Mouse (Mus musculus): ENCODE data around the gene Snrpb. TPM values are rescaled to one million over a fixed set of nuclear protein-coding genes. Genes with fewer than 3 reads are reported as not detected.

Gene Snrpb
- polyA plus RNA-seq, 1 experiment from 2014 or later = 876 TPM

GRCm38 (mm10) chr2:130166311-130167214 lies 12.6 kb downstream of the Snrpb start:
- no peaks in the 10 kb centered on the region for H3K4me1 ChIP-seq (replicated peaks)
- no peaks in the 10 kb centered on the region for H3K27me3 ChIP-seq (ENCODE audit: insufficient read depth, poor library complexity, severe bottlenecking)
- H3K36me3 ChIP-seq = peaks cover 67% of the 10 kb centered on the region
- H3K9me3 ChIP-seq = no peaks in the 10 kb centered on the region
- no peak overlapping the region for H3K4me3 ChIP-seq
- DNase-seq (ENCODE audit: low spot score) = peak; percentile 18
- 70% methylated on average over 9 of the region's 9 CpGs for WGBS
- no peak overlapping the region for H3K27ac ChIP-seq

- Histone ChIP-seq H3K36me3 (peaks cover 34% of the 10 kb centered on the region), H3K4me1 (replicated peaks) (peaks cover 16% of the 10 kb centered on the region), H3K27me3 (ENCODE audit: insufficient read depth, poor library complexity, severe bottlenecking) (no peaks in the 10 kb centered on the region), H3K27ac (no peak overlapping the region), H3K4me3 (no peak overlapping the region), H3K9me3 (no peaks in the 10 kb centered on the region)
- DNase-seq (ENCODE audit: low spot score) = no peak
- WGBS = 83% methylated on average over 5 of the region's 5 CpGs
Observed at GRCm38 (mm10) chr2:130162701-130163100, 16.5 kb downstream of the Snrpb start.

- Histone ChIP-seq H3K27me3 (ENCODE audit: insufficient read depth, poor library complexity, severe bottlenecking) (no peaks in the 10 kb centered on the region), H3K4me3 (no peak overlapping the region), H3K9me3 (no peaks in the 10 kb centered on the region), H3K36me3 (no peaks in the 10 kb centered on the region), H3K27ac (no peak overlapping the region), H3K4me1 (replicated peaks) (peaks cover 26% of the 10 kb centered on the region)
- no peak for DNase-seq (ENCODE audit: low spot score)
- WGBS = 54% methylated on average over 4 of the region's 4 CpGs
Observed at GRCm38 (mm10) chr2:130158088-130158437, 21.1 kb downstream of the Snrpb start.

GRCm38 (mm10) chr2:130157231-130158087 lies 21.7 kb downstream of the Snrpb start:
- Histone ChIP-seq H3K4me1 (replicated peaks) (peaks cover 26% of the 10 kb centered on the region), H3K27ac (no peak overlapping the region), H3K36me3 (no peaks in the 10 kb centered on the region), H3K4me3 (no peak overlapping the region), H3K27me3 (ENCODE audit: insufficient read depth, poor library complexity, severe bottlenecking) (no peaks in the 10 kb centered on the region), H3K9me3 (no peaks in the 10 kb centered on the region)
- WGBS = 57% methylated on average over 14 of the region's 14 CpGs
- DNase-seq (ENCODE audit: low spot score) = no peak

- H3K27ac ChIP-seq = no peak overlapping the region
- no peaks in the 10 kb centered on the region for H3K9me3 ChIP-seq
- no peak overlapping the region for H3K4me3 ChIP-seq
- peaks cover 26% of the 10 kb centered on the region for H3K4me1 ChIP-seq (replicated peaks)
- no peaks in the 10 kb centered on the region for H3K27me3 ChIP-seq (ENCODE audit: insufficient read depth, poor library complexity, severe bottlenecking)
- DNase-seq (ENCODE audit: low spot score) = no peak
- H3K36me3 ChIP-seq = no peaks in the 10 kb centered on the region
Observed at GRCm38 (mm10) chr2:130155851-130156250, 23.4 kb downstream of the Snrpb start.

- 75% methylated on average over 3 of the region's 3 CpGs for WGBS
- no peak for DNase-seq (ENCODE audit: low spot score)
- peak overlapping the region; percentile 23; the same call in 1 of the 2 replicates for H3K27ac ChIP-seq
- H3K4me1 ChIP-seq (replicated peaks) = peaks cover 20% of the 10 kb centered on the region
- no peaks in the 10 kb centered on the region for H3K36me3 ChIP-seq
- H3K27me3 ChIP-seq (ENCODE audit: insufficient read depth, poor library complexity, severe bottlenecking) = no peaks in the 10 kb centered on the region
- no peaks in the 10 kb centered on the region for H3K9me3 ChIP-seq
- no peak overlapping the region for H3K4me3 ChIP-seq
Observed at GRCm38 (mm10) chr2:130155171-130155570, 24.0 kb downstream of the Snrpb start.

- no peaks in the 10 kb centered on the region for H3K27me3 ChIP-seq (ENCODE audit: insufficient read depth, poor library complexity, severe bottlenecking)
- no peak overlapping the region for H3K27ac ChIP-seq
- 81% methylated on average over 5 of the region's 5 CpGs for WGBS
- no peak overlapping the region for H3K4me3 ChIP-seq
- no peak for DNase-seq (ENCODE audit: low spot score)
- H3K9me3 ChIP-seq = no peaks in the 10 kb centered on the region
- no peaks in the 10 kb centered on the region for H3K36me3 ChIP-seq
- H3K4me1 ChIP-seq (replicated peaks) = no peaks in the 10 kb centered on the region
Observed at GRCm38 (mm10) chr2:130146089-130146668, 33.0 kb downstream of the Snrpb start.

- H3K4me1 ChIP-seq (replicated peaks) = no peaks in the 10 kb centered on the region
- no peak for DNase-seq (ENCODE audit: low spot score)
- no peaks in the 10 kb centered on the region for H3K36me3 ChIP-seq
- no peak overlapping the region for H3K27ac ChIP-seq
- no peaks in the 10 kb centered on the region for H3K9me3 ChIP-seq
- no peak overlapping the region for H3K4me3 ChIP-seq
- 85% methylated on average over 23 of the region's 23 CpGs for WGBS
- H3K27me3 ChIP-seq (ENCODE audit: insufficient read depth, poor library complexity, severe bottlenecking) = no peaks in the 10 kb centered on the region
Observed at GRCm38 (mm10) chr2:130144703-130145324, 34.4 kb downstream of the Snrpb start.

- H3K9me3 ChIP-seq = no peaks in the 10 kb centered on the region
- no peak for DNase-seq (ENCODE audit: low spot score)
- H3K36me3 ChIP-seq = no peaks in the 10 kb centered on the region
- WGBS = 92% methylated on average over 8 of the region's 8 CpGs
- no peak overlapping the region for H3K27ac ChIP-seq
- H3K4me1 ChIP-seq (replicated peaks) = no peaks in the 10 kb centered on the region
- no peak overlapping the region for H3K4me3 ChIP-seq
- no peaks in the 10 kb centered on the region for H3K27me3 ChIP-seq (ENCODE audit: insufficient read depth, poor library complexity, severe bottlenecking)
Observed at GRCm38 (mm10) chr2:130143011-130143410, 36.2 kb downstream of the Snrpb start.

GRCm38 (mm10) chr2:130129687-130130086 lies 49.5 kb downstream of the Snrpb start:
- H3K4me1 ChIP-seq (replicated peaks) = peaks cover 9% of the 10 kb centered on the region
- DNase-seq (ENCODE audit: low spot score) = no peak
- H3K27me3 ChIP-seq (ENCODE audit: insufficient read depth, poor library complexity, severe bottlenecking) = no peaks in the 10 kb centered on the region
- no peak overlapping the region for H3K4me3 ChIP-seq
- H3K27ac ChIP-seq = no peak overlapping the region
- WGBS = 83% methylated on average over 1 of the region's 1 CpGs
- no peaks in the 10 kb centered on the region for H3K36me3 ChIP-seq
- no peaks in the 10 kb centered on the region for H3K9me3 ChIP-seq

- Histone ChIP-seq H3K4me3 (no peak overlapping the region), H3K27ac (no peak overlapping the region), H3K27me3 (ENCODE audit: insufficient read depth, poor library complexity, severe bottlenecking) (no peaks in the 10 kb centered on the region), H3K9me3 (no peaks in the 10 kb centered on the region), H3K36me3 (no peaks in the 10 kb centered on the region), H3K4me1 (replicated peaks) (peaks cover 9% of the 10 kb centered on the region)
- 83% methylated on average over 1 of the region's 1 CpGs for WGBS
- no peak for DNase-seq (ENCODE audit: low spot score)
Observed at GRCm38 (mm10) chr2:130126073-130126472, 53.1 kb downstream of the Snrpb start.

- 75% methylated on average over 6 of the region's 6 CpGs for WGBS
- Histone ChIP-seq H3K27me3 (ENCODE audit: insufficient read depth, poor library complexity, severe bottlenecking) (no peaks in the 10 kb centered on the region), H3K4me1 (replicated peaks) (peaks cover 9% of the 10 kb centered on the region), H3K27ac (no peak overlapping the region), H3K4me3 (no peak overlapping the region), H3K9me3 (no peaks in the 10 kb centered on the region), H3K36me3 (no peaks in the 10 kb centered on the region)
- DNase-seq (ENCODE audit: low spot score) = no peak
Observed at GRCm38 (mm10) chr2:130125279-130126059, 53.7 kb downstream of the Snrpb start.

Measured in hindbrain, embryonic 10.5 days (tissue).